Mouse (Mus musculus) brain, embryonic 18.5 days (tissue): ENCODE measurements at regions not wholly inside any gene's neighbourhood (a gene's known extent, or its start where the extent isn't known, plus 50 kb on each side); places are given as distances from the start of the nearest gene placed in this dataset.

Experiments used
- DNase-seq: peaks from one replicate; pipeline ENCODE4 v3.0.0-alpha.2; 2012; ENCODE audit warnings: low read depth, low spot score

- no peak for DNase-seq
These were observed 241.7 kb upstream of the Gli3 start for GRCm38 (mm10) chr13:15221322-15221721.

DNA sequence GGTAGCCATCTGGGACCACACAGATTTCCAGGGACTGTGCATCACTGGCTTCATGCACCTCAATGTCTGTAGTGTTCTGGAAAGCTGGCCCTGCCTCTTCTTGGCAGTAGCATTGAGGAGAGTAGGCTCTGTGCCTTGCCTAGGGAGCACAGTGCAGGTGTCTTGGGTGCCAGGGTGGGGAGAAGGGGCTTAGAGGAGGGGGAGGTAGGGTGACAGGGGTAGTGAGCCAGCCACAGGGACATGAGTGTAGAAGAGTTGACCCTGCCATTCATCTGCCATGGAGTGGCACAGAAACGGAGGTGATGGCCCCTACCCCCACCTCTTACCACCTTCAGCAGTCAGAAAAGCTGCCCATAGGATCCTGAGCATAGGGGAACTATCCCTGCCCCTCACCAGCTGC lies 235.4 kb upstream of the Gli3 start:
- no peak for DNase-seq
